Comparison of ENCODE assay signal across 30 mouse cellular contexts in the genomic region with DNA sequence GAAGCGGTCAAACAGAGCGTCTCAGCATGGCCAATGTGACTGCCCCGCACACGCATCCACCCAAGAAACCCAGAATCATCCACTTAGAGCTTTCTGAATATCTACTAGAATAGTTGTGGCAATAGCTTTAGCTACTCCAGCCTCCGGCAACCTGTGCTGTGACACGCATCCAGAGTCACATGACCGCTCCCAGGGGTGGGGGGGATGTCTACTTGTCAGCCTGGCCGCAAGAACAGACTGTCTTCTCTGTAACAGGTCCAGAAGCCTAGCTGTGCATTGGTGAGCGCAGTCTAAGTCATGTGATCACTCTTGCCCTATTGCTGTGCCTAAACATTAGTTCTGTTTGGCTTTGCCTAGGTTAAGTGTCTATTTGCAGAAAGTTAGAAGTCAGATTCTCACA.
"Had no signal": no experiment of that assay in that cellular context is flagged by ENCODE, and none has a peak within 500 bp of the region (broad histone marks: within the 10 kb centered on the region; RNA-seq: fewer than 3 reads in every experiment).

No protein-coding gene starts in this region.

- H3K4me3 ChIP-seq: heart, embryonic 10.5 days; heart, embryonic 12.5 days; heart, embryonic 13.5 days; heart, embryonic 15.5 days; hindbrain, embryonic 10.5 days; hindbrain, embryonic 12.5 days; hindbrain, embryonic 13.5 days; hindbrain, embryonic 15.5 days; intestine, embryonic 15.5 days; kidney, embryonic 15.5 days; layer of hippocampus, adult 2 months; left cerebral cortex, adult 2 months had no signal

- DNase-seq: heart, postnatal 10 days; heart, postnatal 14 days; heart, postnatal 36 days; heart, postnatal 4 days; kidney, adult 11 months; kidney, adult 18-20 months; kidney, adult 2 months; kidney, adult 8-10 months; kidney, adult 9 months; kidney, postnatal 10 days; kidney, postnatal 14 days; kidney, postnatal 36 days; kidney, postnatal 4 days; layer of hippocampus, adult 9-11 months; layer of hippocampus, postnatal 36 days had no signal

- H3K27ac ChIP-seq: heart, embryonic 10.5 days; heart, embryonic 13.5 days; heart, embryonic 15.5 days; hindbrain, embryonic 10.5 days; hindbrain, embryonic 12.5 days; hindbrain, embryonic 13.5 days; hindbrain, embryonic 14.5 days; hindbrain, embryonic 15.5 days; hindbrain, postnatal 0 days; intestine, embryonic 15.5 days; kidney, embryonic 15.5 days; layer of hippocampus, adult 2 months; left cerebral cortex, adult 2 months had no signal

- H3K36me3 ChIP-seq: heart, embryonic 10.5 days; heart, embryonic 12.5 days; heart, embryonic 13.5 days; heart, embryonic 15.5 days; hindbrain, embryonic 10.5 days; hindbrain, embryonic 12.5 days; hindbrain, embryonic 13.5 days; hindbrain, embryonic 15.5 days; intestine, embryonic 15.5 days; kidney, embryonic 15.5 days had no signal

- H3K4me2 ChIP-seq: heart, embryonic 11.5 days; heart, embryonic 12.5 days; heart, embryonic 13.5 days; heart, embryonic 15.5 days; hindbrain, embryonic 12.5 days; hindbrain, embryonic 13.5 days; hindbrain, embryonic 14.5 days; hindbrain, embryonic 15.5 days; intestine, embryonic 15.5 days; kidney, embryonic 15.5 days had no signal

- H3K9me3 ChIP-seq: heart, embryonic 10.5 days; heart, embryonic 12.5 days; heart, embryonic 13.5 days; heart, embryonic 15.5 days; hindbrain, embryonic 10.5 days; hindbrain, embryonic 12.5 days; hindbrain, embryonic 13.5 days; hindbrain, embryonic 15.5 days; intestine, embryonic 15.5 days; kidney, embryonic 15.5 days had no signal

- H3K27me3 ChIP-seq: heart, embryonic 12.5 days; heart, embryonic 13.5 days; heart, embryonic 15.5 days; hindbrain, embryonic 12.5 days; hindbrain, embryonic 13.5 days; hindbrain, embryonic 15.5 days; intestine, embryonic 15.5 days; kidney, embryonic 15.5 days had no signal

- H3K9ac ChIP-seq: heart, embryonic 12.5 days; heart, embryonic 13.5 days; heart, embryonic 15.5 days; hindbrain, embryonic 12.5 days; hindbrain, embryonic 14.5 days; hindbrain, embryonic 15.5 days; intestine, embryonic 15.5 days; kidney, embryonic 15.5 days had no signal
